Mouse (Mus musculus) layer of hippocampus, adult 9-11 months (tissue): ENCODE results near the gene Hoxc12.

ENCODE experiments used
- DNase-seq: peaks from one replicate; pipeline ENCODE4 v3.0.0; 2022

Hoxc12 gene

GRCm38 (mm10) chr15:102936279-102936972, at the start of gene Hoxc12:
Hoxc12 (plus strand) TSS chr15:102936757.
- no peak for DNase-seq

- no peak for DNase-seq
Measured at GRCm38 (mm10) chr15:102895115-102895514, 41.4 kb upstream of the Hoxc12 start.

DNA sequence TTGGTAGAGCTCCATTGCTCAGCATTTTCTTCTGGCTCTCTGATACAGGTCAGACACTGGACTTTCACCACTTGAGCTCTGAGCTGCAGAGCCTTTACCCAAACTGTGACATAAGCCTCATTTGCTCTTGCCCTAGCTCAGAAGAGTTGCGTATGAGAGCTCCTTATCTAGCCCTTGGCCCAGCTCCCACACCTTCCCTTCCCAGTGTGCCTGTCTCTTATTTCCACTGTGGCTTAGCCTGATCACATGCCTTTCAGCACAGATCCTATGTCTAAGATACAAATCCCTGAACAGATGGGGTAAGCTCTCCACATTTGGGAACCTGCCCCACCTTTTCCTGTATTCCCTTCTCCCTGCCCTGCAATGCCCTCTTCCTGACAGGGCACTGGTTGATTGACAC, 31.6 kb upstream of the Hoxc12 start:
- DNase-seq: no peak

DNA sequence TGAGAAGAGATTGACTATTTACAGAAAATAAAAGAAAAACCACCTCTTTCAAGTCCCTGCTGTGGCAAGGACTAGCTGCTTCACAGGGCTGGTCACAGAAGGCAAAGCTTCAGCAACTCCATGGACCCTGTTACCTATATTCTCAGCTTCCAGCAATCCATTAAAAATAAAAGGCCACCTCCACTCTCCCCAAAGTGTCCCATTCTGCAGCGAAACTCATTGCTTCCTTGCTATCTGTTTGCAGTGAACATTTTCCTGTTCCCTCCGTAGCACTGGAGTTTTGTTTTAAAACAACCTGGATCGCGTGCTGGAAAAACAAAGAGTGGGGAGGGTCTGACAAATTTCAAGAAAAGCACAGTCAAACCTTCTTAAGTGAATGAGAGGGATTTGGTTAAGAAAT, 27.0 kb upstream of the Hoxc12 start:
- no peak for DNase-seq

DNA sequence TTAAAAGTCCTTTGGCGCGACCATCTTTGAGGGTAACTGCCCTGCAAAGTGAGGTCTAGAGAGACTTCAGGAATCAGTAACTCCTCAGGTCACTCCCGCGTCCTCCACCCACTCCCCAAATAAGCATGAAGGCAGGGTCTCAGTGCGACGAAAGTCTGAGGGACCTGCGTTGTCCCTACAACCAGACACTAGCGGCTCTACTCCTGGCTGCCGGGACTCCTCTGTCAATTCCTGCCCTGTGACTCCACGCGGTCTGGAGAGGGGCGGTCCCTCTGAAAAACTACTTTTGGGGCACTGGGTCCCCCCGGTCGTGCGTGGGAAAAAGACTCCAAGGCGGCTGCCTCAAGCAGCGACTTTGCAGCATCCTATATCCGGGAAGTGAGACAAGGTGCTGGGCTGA, 26.5 kb upstream of the Hoxc12 start:
- DNase-seq: no peak

- no peak for DNase-seq
Measured at GRCm38 (mm10) chr15:102910496-102911095, 26.0 kb upstream of the Hoxc12 start.

DNA sequence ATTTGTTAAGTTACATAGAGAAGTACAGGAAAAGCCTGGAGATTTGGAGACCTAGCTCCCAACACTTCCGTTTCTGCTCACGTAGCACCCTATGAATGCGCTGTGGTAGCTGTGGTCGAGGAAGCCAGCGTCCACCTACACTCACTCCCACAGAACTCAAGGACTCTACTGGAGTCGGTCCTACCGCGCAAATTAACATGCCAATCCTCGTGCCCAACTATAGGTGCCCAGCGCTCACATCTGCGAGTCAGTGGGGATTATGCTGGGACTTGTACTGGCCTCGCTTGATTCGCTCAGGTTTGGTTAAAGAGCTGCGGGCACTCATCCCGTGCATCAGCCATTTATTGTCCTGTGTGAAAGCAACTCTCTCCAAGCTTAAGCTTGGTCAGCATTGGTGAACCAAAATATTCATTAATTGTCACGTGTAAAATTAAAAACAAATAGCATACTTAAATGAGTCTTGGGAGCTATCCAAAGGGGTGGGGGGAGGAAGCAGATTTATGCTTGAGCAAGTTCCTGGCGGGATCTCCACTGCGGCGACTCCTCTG, 23.4 kb upstream of the Hoxc12 start:
- no peak for DNase-seq

- DNase-seq: no peak
Measured at GRCm38 (mm10) chr15:102917972-102918572, 18.5 kb upstream of the Hoxc12 start.

DNA sequence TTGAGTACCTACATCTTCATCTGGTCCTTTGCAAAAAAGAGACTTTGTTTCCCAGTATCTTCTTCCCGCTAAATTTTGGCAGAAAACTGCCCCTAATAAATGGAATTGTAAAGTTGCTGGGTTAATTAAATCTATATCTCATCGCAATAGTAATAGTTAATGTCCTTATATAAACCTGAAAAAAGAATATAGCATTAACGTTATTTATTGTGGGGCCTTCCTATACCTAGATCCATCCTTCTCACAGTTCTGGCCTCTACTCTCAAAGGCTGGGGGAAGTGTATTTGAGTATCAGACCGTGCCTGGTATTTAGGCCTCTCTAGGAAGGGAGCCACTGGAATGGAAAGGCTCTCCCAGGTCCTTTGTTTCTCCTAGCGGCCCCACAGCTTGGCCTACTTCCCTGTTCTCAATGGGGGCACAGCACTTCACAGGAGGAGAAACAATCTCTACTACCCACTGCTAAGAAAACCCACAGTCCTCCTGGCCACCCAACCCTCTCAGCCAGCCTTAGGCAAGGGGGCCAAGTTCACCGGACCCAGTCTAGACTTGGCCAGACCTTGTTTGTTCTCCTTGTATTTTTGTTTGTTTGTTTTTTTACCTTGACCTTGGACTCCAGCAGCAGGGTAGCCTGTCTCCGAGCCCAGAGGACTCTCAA, 17.8 kb upstream of the Hoxc12 start:
- DNase-seq: no peak

DNA sequence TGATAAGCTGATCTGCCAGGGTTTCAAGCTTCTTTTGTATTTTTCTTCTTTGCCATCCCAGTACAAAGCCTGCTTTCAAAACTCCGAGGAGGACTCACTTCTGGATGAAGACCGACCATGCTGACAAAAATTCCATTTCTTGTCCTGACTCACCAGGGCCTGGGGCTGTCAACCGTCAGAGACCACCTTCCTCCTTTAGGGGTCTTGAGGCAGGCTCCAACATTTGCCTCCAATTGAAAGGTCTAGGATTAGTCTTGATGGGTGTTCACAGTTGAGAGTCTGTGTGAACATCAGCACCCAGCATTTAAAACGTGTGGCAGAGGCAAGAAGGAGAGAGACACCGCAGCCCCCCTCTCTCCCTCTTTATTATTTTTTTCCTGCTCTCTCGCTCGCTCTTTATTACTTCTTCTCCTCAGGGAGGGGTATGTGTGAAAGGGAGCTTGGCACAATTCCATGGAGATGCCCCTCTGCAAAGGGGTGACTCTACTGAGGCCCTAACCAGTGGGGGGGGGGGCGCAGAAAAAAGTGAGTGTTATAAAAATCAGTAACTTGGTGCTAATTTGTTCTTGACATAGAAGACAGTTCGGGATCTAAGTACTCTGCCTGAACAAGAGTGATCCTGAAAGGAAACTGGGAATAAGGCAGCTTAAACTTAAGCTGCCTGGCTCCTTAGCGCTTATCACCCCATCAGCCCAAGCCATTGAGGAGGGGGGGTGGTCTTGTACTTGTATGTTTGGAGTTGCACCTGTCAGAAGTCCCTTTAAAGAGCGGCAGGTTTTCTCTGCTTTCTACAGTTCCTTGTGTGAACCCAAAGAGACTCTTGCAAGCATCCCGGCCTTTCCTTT, 17.0 kb upstream of the Hoxc12 start:
- no peak for DNase-seq

DNA sequence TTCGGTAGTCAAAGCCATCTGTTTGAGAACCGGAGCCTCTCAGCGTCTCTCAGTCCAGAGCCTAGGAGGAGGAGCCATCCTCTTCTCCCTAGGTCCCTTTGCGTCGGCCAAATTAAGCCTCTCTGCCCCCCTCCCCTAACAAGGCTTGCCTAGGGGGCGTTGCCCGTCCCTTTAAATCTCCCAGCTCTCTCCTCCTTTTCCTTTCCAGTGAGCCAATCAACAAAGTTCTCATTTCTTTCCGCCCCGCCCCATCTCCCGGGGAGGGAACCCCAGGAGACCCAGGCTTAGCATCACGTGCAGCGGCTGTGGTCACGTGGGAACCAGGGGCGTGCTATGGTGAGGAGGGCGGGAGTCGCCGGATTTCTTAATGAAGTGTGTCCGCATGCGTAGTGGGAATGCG, 15.9 kb upstream of the Hoxc12 start:
- no peak for DNase-seq

- no peak for DNase-seq
Measured at GRCm38 (mm10) chr15:102921053-102922011, 15.2 kb upstream of the Hoxc12 start, which contains the start of gene Hoxc13. Hoxc13 (plus strand) TSS chr15:102921103.

GRCm38 (mm10) chr15:102922012-102922362, 14.6 kb upstream of the Hoxc12 start:
- no peak for DNase-seq

- no peak for DNase-seq
Measured at GRCm38 (mm10) chr15:102922636-102923500, 13.7 kb upstream of the Hoxc12 start.

DNA sequence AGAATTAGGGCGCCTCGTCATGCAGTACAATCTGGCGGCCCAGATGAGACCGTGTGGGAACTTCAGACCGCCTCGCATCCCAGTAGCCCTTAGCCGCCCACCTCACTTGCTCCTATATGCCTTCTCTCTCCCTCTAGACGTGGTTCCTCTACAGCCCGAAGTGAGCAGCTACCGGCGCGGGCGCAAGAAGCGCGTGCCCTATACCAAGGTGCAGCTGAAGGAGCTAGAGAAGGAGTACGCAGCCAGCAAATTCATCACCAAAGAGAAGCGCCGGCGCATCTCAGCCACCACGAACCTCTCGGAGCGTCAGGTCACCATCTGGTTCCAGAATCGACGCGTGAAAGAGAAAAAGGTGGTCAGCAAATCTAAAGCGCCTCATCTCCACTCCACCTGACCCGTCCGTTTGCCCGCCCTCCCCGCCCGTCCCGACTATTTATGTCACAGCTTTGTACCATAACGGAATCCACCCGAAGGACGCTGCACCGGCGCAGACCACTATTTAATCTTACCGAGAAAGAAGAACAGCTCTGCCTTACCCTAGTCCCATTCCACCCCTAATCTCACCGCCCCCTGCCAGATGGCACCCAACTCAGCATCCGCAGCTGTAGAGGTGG, 9.4 kb upstream of the Hoxc12 start:
- DNase-seq: no peak

GRCm38 (mm10) chr15:102931706-102932358, 4.7 kb upstream of the Hoxc12 start:
- no peak for DNase-seq

DNA sequence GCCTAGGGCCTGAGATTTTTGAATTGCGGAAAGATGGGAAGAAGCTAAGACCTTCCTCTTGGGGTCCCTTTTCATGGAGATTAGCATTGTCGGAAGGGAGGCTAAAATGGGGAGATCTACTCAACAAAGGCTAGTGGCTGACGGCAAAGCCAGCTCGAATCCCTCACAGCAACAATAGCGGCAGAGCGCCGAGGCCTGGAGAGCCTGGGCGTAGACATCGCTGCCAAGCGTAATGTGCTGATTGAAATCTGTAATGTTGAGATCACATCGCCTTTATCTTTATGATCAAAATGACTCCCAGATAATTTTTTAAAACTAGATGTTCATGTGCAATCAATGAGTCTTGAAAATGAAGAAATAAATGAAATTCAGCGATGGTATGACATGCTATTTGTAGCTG, 2.1 kb upstream of the Hoxc12 start:
- DNase-seq: no peak

- DNase-seq: no peak
Measured at GRCm38 (mm10) chr15:102934897-102935296, 1.7 kb upstream of the Hoxc12 start.

DNA sequence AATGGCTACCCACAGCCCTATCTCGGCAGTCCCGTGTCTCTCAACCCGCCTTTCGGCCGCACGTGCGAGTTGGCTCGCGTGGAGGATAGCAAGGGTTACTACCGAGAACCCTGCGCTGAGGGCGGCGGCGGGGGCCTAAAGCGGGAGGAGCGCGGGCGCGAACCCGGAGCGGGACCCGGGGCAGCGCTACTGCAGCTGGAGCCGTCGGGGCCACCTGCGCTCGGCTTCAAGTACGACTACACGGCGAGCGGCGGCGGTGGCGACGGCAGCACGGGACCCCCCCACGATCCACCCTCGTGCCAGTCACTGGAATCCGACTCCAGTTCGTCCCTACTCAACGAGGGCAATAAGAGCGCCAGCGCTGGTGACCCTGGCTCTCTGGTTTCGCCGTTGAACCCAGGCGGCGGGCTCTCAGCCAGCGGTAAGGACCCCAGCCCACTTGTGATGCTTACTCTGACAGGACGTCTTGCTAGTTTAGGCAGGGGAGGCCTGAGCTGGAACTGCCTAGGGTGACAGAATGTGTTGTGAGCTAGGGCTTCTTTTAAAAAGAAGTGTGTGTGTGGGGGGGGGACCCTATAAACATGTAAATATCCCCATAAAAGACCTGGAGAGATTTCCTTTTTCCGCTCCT, 594 bp downstream of the Hoxc12 start:
- DNase-seq: no peak
